Mouse (Mus musculus): Measurements from ENCODE around the gene Zfp39.
A peak's percentile ranks its signal among the peaks of the same experiment; 100 is the strongest.
"Not testable (repeated sequence)": the region's sequence is repeated elsewhere in the genome, so short reads cannot be mapped to it uniquely, and the experiment has no call there.

The Zfp39 gene

GRCm38 (mm10) chr11:58922420-58922819, 18.4 kb upstream of the Zfp39 start:
- DNase-seq (ENCODE audit: extremely low read depth, low read depth), result no peak

GRCm38 (mm10) chr11:58918759-58919158, 14.7 kb upstream of the Zfp39 start:
- no peak for DNase-seq (ENCODE audit: extremely low read depth, low read depth)

- DNase-seq (ENCODE audit: extremely low read depth, low read depth), result peak; percentile 53
These were observed 13.8 kb upstream of the Zfp39 start, which contains the start of gene Btnl10 for GRCm38 (mm10) chr11:58917745-58918366. Btnl10 (plus strand) TSS chr11:58917908.

- DNase-seq (ENCODE audit: extremely low read depth, low read depth), result peak; percentile 68
These were observed 13.1 kb upstream of the Zfp39 start for GRCm38 (mm10) chr11:58916879-58917744.

- DNase-seq (ENCODE audit: extremely low read depth, low read depth), result no peak
These were observed 10.5 kb upstream of the Zfp39 start for GRCm38 (mm10) chr11:58914461-58915028.

GRCm38 (mm10) chr11:58913776-58914175, 9.8 kb upstream of the Zfp39 start:
- no peak for DNase-seq (ENCODE audit: extremely low read depth, low read depth)

- peak; percentile 81 for DNase-seq (ENCODE audit: extremely low read depth, low read depth)
These were observed 813 bp upstream of the Zfp39 start for GRCm38 (mm10) chr11:58904838-58905237.

GRCm38 (mm10) chr11:58904410-58904718, 339 bp upstream of the Zfp39 start:
- no peak for DNase-seq (ENCODE audit: extremely low read depth, low read depth)

- DNase-seq (ENCODE audit: extremely low read depth, low read depth), result no peak
These were observed 2.9 kb downstream of the Zfp39 start for GRCm38 (mm10) chr11:58901080-58901479.

GRCm38 (mm10) chr11:58897485-58897884, 6.5 kb downstream of the Zfp39 start:
- no peak for DNase-seq (ENCODE audit: extremely low read depth, low read depth)

GRCm38 (mm10) chr11:58894456-58894855, 9.6 kb downstream of the Zfp39 start:
- no peak for DNase-seq (ENCODE audit: extremely low read depth, low read depth)

GRCm38 (mm10) chr11:58890511-58890910, 13.5 kb downstream of the Zfp39 start:
- DNase-seq (ENCODE audit: extremely low read depth, low read depth), result no peak

GRCm38 (mm10) chr11:58883756-58884155, 20.3 kb downstream of the Zfp39 start:
- no peak for DNase-seq (ENCODE audit: extremely low read depth, low read depth)

GRCm38 (mm10) chr11:58870961-58871360, 33.1 kb downstream of the Zfp39 start:
- DNase-seq (ENCODE audit: extremely low read depth, low read depth), result no peak

GRCm38 (mm10) chr11:58867954-58868330, 36.1 kb downstream of the Zfp39 start:
- DNase-seq (ENCODE audit: extremely low read depth, low read depth), result no peak

- peak; percentile 64 for DNase-seq (ENCODE audit: extremely low read depth, low read depth)
These were observed 36.7 kb downstream of the Zfp39 start, which contains the start of gene 2810021J22Rik for GRCm38 (mm10) chr11:58867039-58867953. 2810021J22Rik (plus strand) TSS chr11:58867216.

- no peak for DNase-seq (ENCODE audit: extremely low read depth, low read depth)
These were observed 43.3 kb downstream of the Zfp39 start for GRCm38 (mm10) chr11:58860744-58861143.

- DNase-seq (ENCODE audit: extremely low read depth, low read depth), result no peak
These were observed 54.3 kb downstream of the Zfp39 start for GRCm38 (mm10) chr11:58849731-58850130.

GRCm38 (mm10) chr11:58847636-58848035, 56.4 kb downstream of the Zfp39 start:
- no peak for DNase-seq (ENCODE audit: extremely low read depth, low read depth)

GRCm38 (mm10) chr11:58846919-58847461, 57.0 kb downstream of the Zfp39 start, which contains the start of gene Gm12258:
Gm12258 (plus strand) TSS chr11:58847158.
- DNase-seq (ENCODE audit: extremely low read depth, low read depth), result peak; percentile 99

GRCm38 (mm10) chr11:58838951-58839350, 65.1 kb downstream of the Zfp39 start, which contains the start of gene Olfr311:
Olfr311 (plus strand) TSS chr11:58839251.
- DNase-seq (ENCODE audit: extremely low read depth, low read depth), result not testable (repeated sequence)
